Mouse (Mus musculus) common myeloid progenitor, adult 5-6 weeks (primary cell): Measurements from ENCODE around the gene Enpp4. TPM values are rescaled to one million over a fixed set of nuclear protein-coding genes. Genes with fewer than 3 reads are reported as not detected.

ENCODE experiments used
- total RNA-seq: library from RNA; stranded (forward); fragments of 200-1000, 187-1606 nt; gene quantifications from 2 replicates; pipeline ENCODE4 v1.2.3, GENCODE M21; 2017

Enpp4 gene
- total RNA-seq, 1 experiment from 2014 or later: 19.3 TPM

Other genes starting within 250 kb of the Enpp4 start
- 13.1 TPM in 2 replicates for gene Enpp5, start 27.0 kb downstream of the Enpp4 start, total RNA-seq
- gene Clic5, start 82.8 kb upstream of the Enpp4 start, total RNA-seq: 2.6 and 3.1 TPM in 2 replicates